Mouse (Mus musculus) monocyte, adult 2 months (primary cell): ENCODE measurements around the gene Fcrlb.
A peak's percentile ranks its signal among the peaks of the same experiment; 100 is the strongest.

Experiments
- DNase-seq, 2 experiments: peaks; one replicate each; pipeline ENCODE4 v3.0.0; 2022; ENCODE audit warnings: low spot score in 2 of 2, low read depth in 1 of 2

Fcrlb gene

GRCm38 (mm10) chr1:170907456-170908191, 5.1 kb downstream of the Fcrlb start:
- DNase-seq = no peak

- no peak for DNase-seq
Observed at GRCm38 (mm10) chr1:170907111-170907455, 5.7 kb downstream of the Fcrlb start.

- no peak for DNase-seq
Observed at GRCm38 (mm10) chr1:170903485-170903884, 9.3 kb downstream of the Fcrlb start.

- peak; percentile 75 to 85 for DNase-seq
Observed at GRCm38 (mm10) chr1:170901536-170902238, 11.1 kb downstream of the Fcrlb start.

GRCm38 (mm10) chr1:170900799-170901467, 11.8 kb downstream of the Fcrlb start:
- no peak for DNase-seq

GRCm38 (mm10) chr1:170898413-170899075, 14.2 kb downstream of the Fcrlb start:
- DNase-seq = no peak

GRCm38 (mm10) chr1:170896651-170897281, 16.0 kb downstream of the Fcrlb start:
- DNase-seq = no peak

- DNase-seq = no peak
Observed at GRCm38 (mm10) chr1:170894603-170895602, 17.8 kb downstream of the Fcrlb start.

GRCm38 (mm10) chr1:170892279-170892678, 20.5 kb downstream of the Fcrlb start:
- DNase-seq = no peak

GRCm38 (mm10) chr1:170891646-170892045, 21.1 kb downstream of the Fcrlb start:
- DNase-seq = no peak

GRCm38 (mm10) chr1:170889310-170889709, 23.4 kb downstream of the Fcrlb start:
- DNase-seq = no peak

- DNase-seq = no peak
Observed at GRCm38 (mm10) chr1:170886044-170886458, 26.7 kb downstream of the Fcrlb start.

GRCm38 (mm10) chr1:170884978-170885561, 27.7 kb downstream of the Fcrlb start, which contains the start of the genes Gm26620 and Dusp12:
Gm26620 (plus strand) TSS chr1:170885065.
Dusp12 (minus strand) TSS chr1:170885540.
- peak; percentile 68 to 75 for DNase-seq

GRCm38 (mm10) chr1:170884390-170884789, 28.4 kb downstream of the Fcrlb start:
- no peak for DNase-seq

GRCm38 (mm10) chr1:170882915-170883485, 29.7 kb downstream of the Fcrlb start:
- no peak for DNase-seq

- DNase-seq = no peak
Observed at GRCm38 (mm10) chr1:170876906-170877305, 35.8 kb downstream of the Fcrlb start.

GRCm38 (mm10) chr1:170875676-170876075, 37.1 kb downstream of the Fcrlb start:
- no peak for DNase-seq

- DNase-seq = no peak
Observed at GRCm38 (mm10) chr1:170871961-170872360, 40.8 kb downstream of the Fcrlb start.

- DNase-seq = no peak
Observed at GRCm38 (mm10) chr1:170871402-170871801, 41.3 kb downstream of the Fcrlb start.
